Mouse (Mus musculus) liver, postnatal 0 days (tissue): ENCODE data around the gene H2al1m. TPM values are rescaled to one million over a fixed set of nuclear protein-coding genes. Genes with fewer than 3 reads are reported as not detected.
"Not testable (repeated sequence)": the region's sequence is repeated elsewhere in the genome, so short reads cannot be mapped to it uniquely, and the experiment has no call there.

Experiments
- ATAC-seq: fragments of 200-750 bp; cut with Nextera tagmentation; 2 replicates; pipeline ENCODE4 v1.8.0; 2017; ENCODE audit warnings: mild to moderate bottlenecking, moderate library complexity
- DNase-seq: peaks from one replicate; pipeline ENCODE4 v3.0.0-alpha.2; 2016
- H3K27ac ChIP-seq: fragments of 300-500 bp; sonication (generic); 2 replicates; pipeline ENCODE4 v1.5.1; 2014; ENCODE audit warnings: antibody characterized with exemption, moderate library complexity, mild to moderate bottlenecking, low read depth
- H3K27me3 ChIP-seq: fragments of 300-500 bp; sonication (generic); 2 replicates; pipeline ENCODE4 v1.6.1; 2014; ENCODE audit warnings: low read length, control low read depth, mixed read lengths; ENCODE audit not compliant: insufficient read depth
- H3K36me3 ChIP-seq: fragments of 300-500 bp; sonication (generic); replicated peaks from 2 replicates; pipeline ENCODE4 v1.6.1; 2014; ENCODE audit warnings: mild to moderate bottlenecking, control low read depth, low read length, moderate library complexity, mixed read lengths; ENCODE audit not compliant: insufficient read depth
- H3K4me1 ChIP-seq: fragments of 300-500 bp; sonication (generic); 2 replicates; pipeline ENCODE4 v1.6.1; 2014; ENCODE audit warnings: antibody characterized with exemption, mild to moderate bottlenecking, control low read depth; ENCODE audit not compliant: insufficient read depth
- H3K4me2 ChIP-seq: fragments of 300-500 bp; sonication (generic); 2 replicates; pipeline ENCODE4 v1.6.1; 2014; ENCODE audit warnings: low read depth, mild to moderate bottlenecking, low read length, moderate library complexity, mixed read lengths
- H3K4me3 ChIP-seq: fragments of 300-500 bp; sonication (generic); 2 replicates; pipeline ENCODE4 v1.5.1; 2014; ENCODE audit warnings: low read depth, low read length
- H3K9ac ChIP-seq: fragments of 300-500 bp; sonication (generic); replicated peaks from 2 replicates; pipeline ENCODE4 v1.6.1; 2014; ENCODE audit warnings: mild to moderate bottlenecking, moderate library complexity
- H3K9me3 ChIP-seq: fragments of 300-500 bp; sonication (generic); 2 replicates; pipeline ENCODE4 v1.6.1; 2016; ENCODE audit warnings: mild to moderate bottlenecking, control low read depth, low read length, mixed read lengths
- CTCF ChIP-seq: sonication (generic); IDR thresholded peaks from 2 replicates; pipeline ENCODE4 v1.5.1; 2016; ENCODE audit warnings: antibody characterized with exemption, low read depth
- EP300 ChIP-seq: IDR thresholded peaks from 2 replicates; pipeline ENCODE4 v1.6.1; 2016; ENCODE audit warnings: antibody characterized with exemption, low read depth, mild to moderate bottlenecking
- WGBS: fragments of 180-500 bp; shearing (Covaris S2); extraction: QIAGEN DNeasy Blood & Tissue Kit; methylation state at CpG from one replicate; pipeline ENCODE4 v1.1.7; 2014; ENCODE audit not compliant: insufficient replicate concordance; 5-methylcytosine and 5-hydroxymethylcytosine counted together
- polyA plus RNA-seq: library from polyadenylated mRNA; unstranded; fragments of >200 nt; fragmentation: Nextera tagmentation; extraction: Ambion mirVana; gene quantifications from 2 replicates; pipeline ENCODE4 v1.2.1, GENCODE M21; 2015

Gene H2al1m
- polyA plus RNA-seq, 1 experiment from 2014 or later, result 0.74 TPM

- Histone ChIP-seq H3K4me3 (peak within 1 kb of the TSS; percentile 66), H3K27me3 (no peaks in the 10 kb centered on the region), H3K9me3 (no peaks in the 10 kb centered on the region), H3K9ac (peak within 1 kb of the TSS; percentile 82), H3K4me1 (0 out of 2 replicates have a peak, but pooled peaks cover 3% of the 10 kb centered on the region), H3K27ac (peak within 1 kb of the TSS; percentile 82), H3K36me3 (no peaks in the 10 kb centered on the region), H3K4me2 (peak within 1 kb of the TSS; percentile 69)
- peak; percentile 88 for ATAC-seq
- TF ChIP-seq CTCF (no peak), EP300 (no peak)
- WGBS, result 5% methylated on average over 31 of the region's 94 CpGs
- DNase-seq, result peak; percentile 84
These were observed 10.9 kb upstream of the H2al1m start, which contains the start of gene Xk for GRCm38 (mm10) chrX:9272460-9273361. Gene Xk, plus strand, starts transcription at chrX:9272756.

GRCm38 (mm10) chrX:9273377-9274002 lies 10.1 kb upstream of the H2al1m start:
- WGBS, result 45% methylated on average over 12 of the region's 12 CpGs
- Histone ChIP-seq H3K9ac (peak overlapping the region; percentile 82), H3K27ac (peak overlapping the region; percentile 82), H3K36me3 (no peaks in the 10 kb centered on the region), H3K4me3 (peak overlapping the region; percentile 66), H3K9me3 (no peaks in the 10 kb centered on the region), H3K4me2 (peak overlapping the region; percentile 69), H3K27me3 (no peaks in the 10 kb centered on the region), H3K4me1 (0 out of 2 replicates have a peak, but pooled peaks cover 3% of the 10 kb centered on the region)
- DNase-seq, result no peak
- ATAC-seq, result no peak
- no peak for TF ChIP-seq EP300
- no peak for TF ChIP-seq CTCF

GRCm38 (mm10) chrX:9274321-9274720 lies 9.2 kb upstream of the H2al1m start:
- 67% methylated on average over 8 of the region's 8 CpGs for WGBS
- no peak for ATAC-seq
- peak overlapping the region; percentile 69 for H3K4me2 ChIP-seq

GRCm38 (mm10) chrX:9293140-9293829 lies 9.7 kb downstream of the H2al1m start:
- not testable (repeated sequence) for H3K4me3 ChIP-seq, H3K4me1 ChIP-seq, H3K27ac ChIP-seq, H3K9me3 ChIP-seq, H3K9ac ChIP-seq, H3K36me3 ChIP-seq, H3K27me3 ChIP-seq, H3K4me2 ChIP-seq, ATAC-seq, DNase-seq
- 68% methylated on average over 3 of the region's 4 CpGs for WGBS

More at GRCm38 (mm10) chrX:9274321-9274720, 9.2 kb upstream of the H2al1m start:
- Histone ChIP-seq H3K36me3 (no peaks in the 10 kb centered on the region), H3K9me3 (no peaks in the 10 kb centered on the region), H3K4me1 (0 out of 2 replicates have a peak, but pooled peaks cover 3% of the 10 kb centered on the region), H3K4me3 (peak overlapping the region; percentile 66), H3K27ac (peak overlapping the region; percentile 49; the same call in 1 of the 2 replicates), H3K27me3 (no peaks in the 10 kb centered on the region), H3K9ac (peak overlapping the region; percentile 41)
- no peak for TF ChIP-seq EP300
- no peak for TF ChIP-seq CTCF
- peak; percentile 18 for DNase-seq

- peak; percentile 35 for DNase-seq
- Histone ChIP-seq H3K27ac (peak overlapping the region; percentile 82), H3K4me2 (peak overlapping the region; percentile 57), H3K4me1 (no peaks in the 10 kb centered on the region), H3K9ac (no peak overlapping the region), H3K4me3 (no peak overlapping the region), H3K27me3 (no peaks in the 10 kb centered on the region), H3K36me3 (no peaks in the 10 kb centered on the region), H3K9me3 (no peaks in the 10 kb centered on the region)
- 71% methylated on average over 5 of the region's 5 CpGs for WGBS
- ATAC-seq, result peak; percentile 99
- TF ChIP-seq CTCF (peak; percentile 57), EP300 (peak; percentile 91)
These were observed 14.9 kb downstream of the H2al1m start for GRCm38 (mm10) chrX:9298413-9298864.

GRCm38 (mm10) chrX:9302791-9303190 lies 19.2 kb downstream of the H2al1m start:
- ATAC-seq, result no peak
- no peaks in the 10 kb centered on the region for H3K27me3 ChIP-seq
- no peak overlapping the region for H3K4me3 ChIP-seq
- no peaks in the 10 kb centered on the region for H3K36me3 ChIP-seq
- 0 out of 2 replicates have a peak overlapping the region, but pooled peaks have one; percentile 6 for H3K4me2 ChIP-seq
- no peaks in the 10 kb centered on the region for H3K4me1 ChIP-seq
- no peaks in the 10 kb centered on the region for H3K9me3 ChIP-seq
- no peak overlapping the region for H3K9ac ChIP-seq
- 45% methylated on average over 5 of the region's 5 CpGs for WGBS
- H3K27ac ChIP-seq, result no peak overlapping the region
- no peak for DNase-seq
- TF ChIP-seq CTCF (no peak), EP300 (no peak)
